Mouse (Mus musculus): ENCODE data around the gene Trp53tg5. TPM values are rescaled to one million over a fixed set of nuclear protein-coding genes. Genes with fewer than 3 reads are reported as not detected.

Gene Trp53tg5
- polyA plus RNA-seq, 1 experiment, result not detected

GRCm38 (mm10) chr2:164449341-164450042 is 24.0 kb downstream of the Trp53tg5 start:
- no peak for TF ChIP-seq POLR2AphosphoS2 (IDR thresholded peaks at IDR 0.05; ENCODE audit: insufficient read length, low read depth)
- TF ChIP-seq POLR2A (IDR thresholded peaks at IDR 0.05; ENCODE audit: insufficient read length, low read depth), result no peak
- no peak for TF ChIP-seq SRF (IDR thresholded peaks at IDR 0.05; ENCODE audit: control insufficient read depth, insufficient read length, low read depth)
- TF ChIP-seq TCF12 (IDR thresholded peaks at IDR 0.05; ENCODE audit: insufficient read depth, poor library complexity, severe bottlenecking), result no peak
- TF ChIP-seq CEBPB (IDR thresholded peaks at IDR 0.05; ENCODE audit: insufficient read depth, poor library complexity, severe bottlenecking), result no peak
- Histone ChIP-seq H3ac (ENCODE audit: control insufficient read depth, insufficient read length) (no peak overlapping the region), H3K36me3 (ENCODE audit: control insufficient read depth, insufficient read depth) (no peaks in the 10 kb centered on the region), H3K27me3 (ENCODE audit: control insufficient read depth, insufficient read depth, insufficient read length) (no peaks in the 10 kb centered on the region), H3K4me2 (ENCODE audit: low read depth) (no peak overlapping the region), H3K4me3 (no peak overlapping the region), H3K79me2 (ENCODE audit: control insufficient read depth, insufficient read depth) (no peaks in the 10 kb centered on the region)

GRCm38 (mm10) chr2:164448921-164449320 is 24.6 kb downstream of the Trp53tg5 start:
- H3K79me2 ChIP-seq (ENCODE audit: control insufficient read depth, insufficient read depth), result no peaks in the 10 kb centered on the region
- H3ac ChIP-seq (ENCODE audit: control insufficient read depth, insufficient read length), result no peak overlapping the region
- H3K4me3 ChIP-seq, result no peak overlapping the region
- H3K4me2 ChIP-seq (ENCODE audit: low read depth), result no peak overlapping the region
- TF ChIP-seq TCF12 (IDR thresholded peaks at IDR 0.05; ENCODE audit: insufficient read depth, poor library complexity, severe bottlenecking) (no peak), USF1 (IDR thresholded peaks at IDR 0.05; ENCODE audit: low read depth) (no peak), MAX (IDR thresholded peaks at IDR 0.05; ENCODE audit: low read depth) (no peak), MYOG (IDR thresholded peaks at IDR 0.05; ENCODE audit: control insufficient read depth in 1 of 3, insufficient read depth in 1 of 3, insufficient read length in 2 of 3, low read depth in 2 of 3) (no peak), TCF3 (IDR thresholded peaks at IDR 0.05; ENCODE audit: insufficient read length, low read depth) (no peak), MYOD1 (IDR thresholded peaks at IDR 0.05; ENCODE audit: control insufficient read depth in 1 of 3, insufficient read length in 2 of 3, low read depth in 2 of 3) (no peak), CEBPB (IDR thresholded peaks at IDR 0.05; ENCODE audit: insufficient read depth, poor library complexity, severe bottlenecking) (no peak)
- H3K36me3 ChIP-seq (ENCODE audit: control insufficient read depth, insufficient read depth), result no peaks in the 10 kb centered on the region
- no peaks in the 10 kb centered on the region for H3K27me3 ChIP-seq (ENCODE audit: control insufficient read depth, insufficient read depth, insufficient read length)

- Histone ChIP-seq H3K27me3 (ENCODE audit: control insufficient read depth, insufficient read depth, insufficient read length) (no peaks in the 10 kb centered on the region), H3ac (ENCODE audit: control insufficient read depth, insufficient read length) (no peak overlapping the region), H3K4me3 (no peak overlapping the region), H3K79me2 (ENCODE audit: control insufficient read depth, insufficient read depth) (no peaks in the 10 kb centered on the region), H3K36me3 (ENCODE audit: control insufficient read depth, insufficient read depth) (no peaks in the 10 kb centered on the region), H3K4me2 (ENCODE audit: low read depth) (no peak overlapping the region)
- no peak for TF ChIP-seq REST (IDR thresholded peaks at IDR 0.05; ENCODE audit: insufficient read depth, insufficient read length)
- no peak for TF ChIP-seq MAX (IDR thresholded peaks at IDR 0.05; ENCODE audit: low read depth)
- TF ChIP-seq CEBPB (IDR thresholded peaks at IDR 0.05; ENCODE audit: insufficient read depth, poor library complexity, severe bottlenecking), result no peak
- TF ChIP-seq POLR2AphosphoS2 (IDR thresholded peaks at IDR 0.05; ENCODE audit: insufficient read length, low read depth), result no peak
- TF ChIP-seq MYOG (IDR thresholded peaks at IDR 0.05; ENCODE audit: control insufficient read depth in 1 of 3, insufficient read depth in 1 of 3, insufficient read length in 2 of 3, low read depth in 2 of 3), result no peak
- no peak for TF ChIP-seq TCF12 (IDR thresholded peaks at IDR 0.05; ENCODE audit: insufficient read depth, poor library complexity, severe bottlenecking)
- TF ChIP-seq TCF3 (IDR thresholded peaks at IDR 0.05; ENCODE audit: insufficient read length, low read depth), result no peak
- TF ChIP-seq E2F4 (IDR thresholded peaks at IDR 0.05; ENCODE audit: insufficient read depth), result no peak
- no peak for TF ChIP-seq USF1 (IDR thresholded peaks at IDR 0.05; ENCODE audit: low read depth)
These were observed 25.4 kb downstream of the Trp53tg5 start for GRCm38 (mm10) chr2:164448140-164448539.

GRCm38 (mm10) chr2:164446086-164446469 is 27.4 kb downstream of the Trp53tg5 start:
- TF ChIP-seq POLR2AphosphoS2 (IDR thresholded peaks at IDR 0.05; ENCODE audit: insufficient read length, low read depth) (no peak), MAX (IDR thresholded peaks at IDR 0.05; ENCODE audit: low read depth) (no peak), POLR2A (IDR thresholded peaks at IDR 0.05; ENCODE audit: insufficient read length, low read depth) (no peak), CEBPB (IDR thresholded peaks at IDR 0.05; ENCODE audit: insufficient read depth, poor library complexity, severe bottlenecking) (no peak), MYOG (IDR thresholded peaks at IDR 0.05; ENCODE audit: control insufficient read depth in 1 of 3, insufficient read depth in 1 of 3, insufficient read length in 2 of 3, low read depth in 2 of 3) (no peak)
- Histone ChIP-seq H3K27me3 (ENCODE audit: control insufficient read depth, insufficient read depth, insufficient read length) (no peaks in the 10 kb centered on the region), H3K79me2 (ENCODE audit: control insufficient read depth, insufficient read depth) (peaks cover 16% of the 10 kb centered on the region), H3K4me2 (ENCODE audit: low read depth) (no peak overlapping the region), H3K4me3 (no peak overlapping the region), H3K36me3 (ENCODE audit: control insufficient read depth, insufficient read depth) (no peaks in the 10 kb centered on the region), H3ac (ENCODE audit: control insufficient read depth, insufficient read length) (no peak overlapping the region)

GRCm38 (mm10) chr2:164445399-164446085 is 28.0 kb downstream of the Trp53tg5 start:
- no peak overlapping the region for H3K4me3 ChIP-seq
- H3K4me2 ChIP-seq (ENCODE audit: low read depth), result no peak overlapping the region
- no peak for TF ChIP-seq POLR2AphosphoS2 (IDR thresholded peaks at IDR 0.05; ENCODE audit: insufficient read length, low read depth)
- peaks cover 20% of the 10 kb centered on the region for H3K79me2 ChIP-seq (ENCODE audit: control insufficient read depth, insufficient read depth)
- no peak overlapping the region for H3ac ChIP-seq (ENCODE audit: control insufficient read depth, insufficient read length)
- H3K36me3 ChIP-seq (ENCODE audit: control insufficient read depth, insufficient read depth), result no peaks in the 10 kb centered on the region
- no peaks in the 10 kb centered on the region for H3K27me3 ChIP-seq (ENCODE audit: control insufficient read depth, insufficient read depth, insufficient read length)

All from myocyte (in vitro differentiated cells).